13 mouse cellular contexts compared by ENCODE assay signal in the genomic region with DNA sequence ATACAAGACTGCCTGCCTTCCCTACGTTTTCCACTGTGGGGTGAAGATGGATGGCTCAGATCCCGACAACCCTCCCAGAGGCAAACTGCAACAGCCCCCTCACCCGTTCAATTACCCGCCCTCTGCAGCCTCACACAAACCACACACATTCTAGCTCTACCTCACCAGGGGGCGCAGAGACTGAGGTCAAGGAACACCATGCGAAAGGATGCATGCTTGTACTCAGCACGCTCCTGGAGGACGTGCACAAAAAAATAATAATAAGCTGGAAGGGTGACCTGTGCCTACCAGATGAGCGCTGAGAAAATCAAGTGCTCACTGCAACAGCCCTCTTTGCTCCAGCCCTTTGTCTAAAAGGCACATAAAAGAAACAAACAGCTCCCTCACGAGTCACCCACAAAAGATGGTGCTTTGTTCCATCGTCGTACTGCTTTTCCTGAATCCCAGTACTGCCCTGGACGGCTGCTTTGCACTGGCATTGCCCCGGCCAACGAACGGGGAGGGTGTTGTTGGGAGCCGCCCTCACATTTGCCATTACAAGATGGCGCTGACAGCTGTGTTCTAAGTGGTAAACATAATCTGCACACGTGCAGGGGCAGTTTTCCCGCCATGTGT.
A peak's percentile ranks its signal among the peaks of the same experiment; 100 is the strongest.
DNase-seq lines count a peak whose midpoint lies in the region; ATAC-seq and TF ChIP-seq lines count a peak whose summit lies in the region.
"Had no signal": no experiment of that assay in that cellular context is flagged by ENCODE, and none has a peak within 500 bp of the region (broad histone marks: within the 10 kb centered on the region; RNA-seq: fewer than 3 reads in every experiment).

No protein-coding gene starts in this region.

- no peak overlapping the region for H3K4me2 ChIP-seq in intestine, postnatal 0 days (replicated peaks; ENCODE audit: low read depth)
- no peak overlapping the region for H3K4me2 ChIP-seq in intestine, embryonic 15.5 days (replicated peaks)
- no peak overlapping the region for H3K4me2 ChIP-seq in neural tube, embryonic 11.5 days (ENCODE audit: low read depth)
- no peak overlapping the region for H3K4me2 ChIP-seq in hindbrain, embryonic 13.5 days

- no peak for ATAC-seq in intestine, postnatal 0 days
- no peak for ATAC-seq in intestine, embryonic 15.5 days
- ATAC-seq in neural tube, embryonic 11.5 days (ENCODE audit: insufficient read depth, low FRiP score, low TSS enrichment), result peak; percentile 41; the same call in 1 of the 2 replicates
- 0 out of 2 replicates have a peak, but pooled peaks have one; percentile 17 for ATAC-seq in hindbrain, embryonic 13.5 days (ENCODE audit: low FRiP score)

- no peaks in the 10 kb centered on the region for H3K27me3 ChIP-seq in intestine, postnatal 0 days (replicated peaks; ENCODE audit: control insufficient read depth, insufficient read depth, low read length)
- H3K27me3 ChIP-seq in intestine, embryonic 15.5 days (replicated peaks), result no peaks in the 10 kb centered on the region
- no peaks in the 10 kb centered on the region for H3K27me3 ChIP-seq in neural tube, embryonic 11.5 days (ENCODE audit: control insufficient read depth, insufficient read depth, low read length)
- no peaks in the 10 kb centered on the region for H3K27me3 ChIP-seq in hindbrain, embryonic 13.5 days

- H3K4me1 ChIP-seq in intestine, postnatal 0 days (replicated peaks; ENCODE audit: control insufficient read depth, insufficient read depth, low read length), result no peaks in the 10 kb centered on the region
- peaks cover 15% of the 10 kb centered on the region for H3K4me1 ChIP-seq in intestine, embryonic 15.5 days (replicated peaks)
- H3K4me1 ChIP-seq in neural tube, embryonic 11.5 days (ENCODE audit: control insufficient read depth, insufficient read depth, low read length), result no peaks in the 10 kb centered on the region
- H3K4me1 ChIP-seq in hindbrain, embryonic 13.5 days (replicated peaks), result peaks cover 39% of the 10 kb centered on the region

- WGBS in intestine, postnatal 0 days, result 82% methylated on average over 18 of the region's 20 CpGs
- WGBS in intestine, embryonic 15.5 days, result 74% methylated on average over 20 of the region's 20 CpGs
- WGBS in neural tube, embryonic 11.5 days, result 52% methylated on average over 18 of the region's 20 CpGs
- WGBS in hindbrain, embryonic 13.5 days, result 44% methylated on average over 19 of the region's 20 CpGs

- H3K36me3 ChIP-seq in intestine, postnatal 0 days (ENCODE audit: control insufficient read depth, insufficient read depth), result no peaks in the 10 kb centered on the region
- no peaks in the 10 kb centered on the region for H3K36me3 ChIP-seq in intestine, embryonic 15.5 days
- H3K36me3 ChIP-seq in neural tube, embryonic 11.5 days (ENCODE audit: control insufficient read depth, insufficient read depth, low read length), result no peaks in the 10 kb centered on the region
- H3K36me3 ChIP-seq in hindbrain, embryonic 13.5 days, result no peaks in the 10 kb centered on the region
- H3K36me3 ChIP-seq: embryonic facial prominence, embryonic 10.5 days had no signal

- no peaks in the 10 kb centered on the region for H3K9me3 ChIP-seq in intestine, postnatal 0 days (ENCODE audit: control insufficient read depth)
- H3K9me3 ChIP-seq in intestine, embryonic 15.5 days, result no peaks in the 10 kb centered on the region
- H3K9me3 ChIP-seq in neural tube, embryonic 11.5 days (ENCODE audit: control insufficient read depth, low read length), result no peaks in the 10 kb centered on the region
- H3K9me3 ChIP-seq in hindbrain, embryonic 13.5 days, result no peaks in the 10 kb centered on the region
- H3K9me3 ChIP-seq: embryonic facial prominence, embryonic 10.5 days had no signal

- H3K4me3 ChIP-seq in intestine, postnatal 0 days (ENCODE audit: low read depth, low read length), result no peak overlapping the region
- H3K4me3 ChIP-seq in intestine, embryonic 15.5 days (replicated peaks), result no peak overlapping the region
- no peak overlapping the region for H3K4me3 ChIP-seq in neural tube, embryonic 11.5 days (ENCODE audit: low read depth, low read length)
- no peak overlapping the region for H3K4me3 ChIP-seq in hindbrain, embryonic 13.5 days
- H3K4me3 ChIP-seq: embryonic facial prominence, embryonic 10.5 days had no signal

- H3K27ac ChIP-seq in intestine, postnatal 0 days (ENCODE audit: low read depth, low read length), result no peak overlapping the region
- no peak overlapping the region for H3K27ac ChIP-seq in intestine, embryonic 15.5 days
- H3K27ac ChIP-seq in neural tube, embryonic 11.5 days (ENCODE audit: low read depth, low read length), result no peak overlapping the region
- H3K27ac ChIP-seq in hindbrain, embryonic 13.5 days, result peak overlapping the region; percentile 18; the same call in 1 of the 2 replicates

- peak; percentile 16; the same call in 1 of the 2 replicates for TF ChIP-seq CTCF in intestine, postnatal 0 days (IDR thresholded peaks at IDR 0.05; ENCODE audit: low read depth)

- DNase-seq in neural tube, embryonic 11.5 days (ENCODE audit: low spot score), result no peak
- no peak for DNase-seq in neural tube, embryonic 10.5 days (ENCODE audit: extremely low spot score, low spot score)
- DNase-seq in urinary bladder, postnatal 4 days (ENCODE audit: low spot score in 2 of 2), result no peak
- DNase-seq in frontal cortex, postnatal 36 days (ENCODE audit: low spot score in 2 of 2), result no peak
- no peak for DNase-seq in right cerebral cortex, adult 18-20 months
- DNase-seq: cerebellum, adult 9-11 months; kidney, adult 18-20 months; layer of hippocampus, adult 9-11 months; lung, adult 18-20 months had no signal

- no peak overlapping the region for H3K9ac ChIP-seq in intestine, postnatal 0 days (ENCODE audit: low read depth, low read length)
- no peak overlapping the region for H3K9ac ChIP-seq in intestine, embryonic 15.5 days
- H3K9ac ChIP-seq in neural tube, embryonic 11.5 days (ENCODE audit: low read length), result no peak overlapping the region
- H3K9ac ChIP-seq in hindbrain, embryonic 13.5 days, result no peak overlapping the region

Comparison
In these comparisons a context has a peak if more than half of its experiments do, and no peak if none do; other contexts are left out.
1. ATAC-seq: peak in neural tube, embryonic 11.5 days (single experiment) and hindbrain, embryonic 13.5 days (single experiment); none in intestine, postnatal 0 days (single experiment) and intestine, embryonic 15.5 days (single experiment).